Mouse (Mus musculus) CD4-positive, CD25-positive, alpha-beta regulatory T cell, adult 2 months (primary cell): ENCODE measurements around the gene Ptrhd1.

ENCODE experiments used
- DNase-seq: peaks from one replicate; pipeline ENCODE4 v3.0.0-alpha.2; 2012; ENCODE audit warnings: low read depth, low spot score

Ptrhd1 gene

DNA sequence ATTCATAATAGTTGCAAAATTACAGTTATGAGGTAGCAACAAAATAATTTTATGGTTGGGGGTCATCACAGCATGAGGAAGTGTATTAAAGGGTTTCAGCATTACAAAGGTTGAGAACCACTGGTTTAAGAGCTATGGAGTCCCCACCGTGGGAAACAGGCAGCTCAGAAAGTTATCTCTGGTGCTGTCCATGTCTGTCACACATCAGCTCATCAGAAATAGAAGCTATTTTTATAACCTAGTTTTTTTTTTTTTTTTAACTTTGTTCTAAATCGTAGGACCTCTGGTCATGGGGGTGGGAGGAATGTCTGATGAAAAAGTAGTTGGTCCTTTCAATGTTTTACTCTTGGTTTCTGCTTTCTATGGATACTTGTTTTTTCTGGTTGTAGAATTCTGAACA lies 10.0 kb downstream of the Ptrhd1 start:
- DNase-seq = no peak

DNA sequence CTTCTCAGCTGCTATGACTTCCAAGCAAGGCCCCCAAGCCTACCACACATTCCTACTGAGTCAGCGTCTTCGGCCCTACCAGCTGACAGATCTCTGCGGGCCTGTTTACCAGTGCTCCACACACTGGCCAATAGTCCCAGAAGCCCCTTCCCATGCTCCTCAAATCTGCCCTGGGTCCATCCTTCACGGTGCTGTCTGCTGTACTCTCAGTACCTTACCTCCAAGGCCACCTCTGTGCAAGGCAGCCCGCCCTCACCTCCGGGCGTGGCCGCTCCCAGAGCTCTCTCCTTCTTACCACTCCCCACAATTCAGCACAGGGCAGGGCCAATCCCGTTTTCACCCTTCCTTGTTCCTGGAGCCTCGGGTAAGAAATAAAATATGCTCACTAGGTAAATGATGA lies 11.9 kb downstream of the Ptrhd1 start:
- DNase-seq = no peak

DNA sequence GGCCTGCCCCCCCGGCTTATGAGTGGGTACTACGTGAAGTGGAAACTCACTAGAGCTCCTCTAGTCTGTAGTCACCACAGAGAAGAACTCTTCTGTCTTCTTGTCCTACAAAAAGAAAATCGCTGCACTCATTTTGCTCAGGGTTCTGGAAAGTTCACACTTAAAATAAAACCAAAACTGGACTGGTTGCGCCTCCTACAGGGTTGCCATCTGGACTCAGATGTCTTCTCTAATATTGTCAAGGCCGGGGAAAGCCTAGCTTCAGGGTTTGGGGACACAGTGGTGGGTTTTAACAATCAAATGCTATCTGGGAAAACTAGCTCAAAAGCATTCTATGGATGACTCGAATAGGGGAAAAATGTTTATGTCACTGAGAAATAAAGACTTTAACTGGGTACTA lies 16.0 kb downstream of the Ptrhd1 start:
- DNase-seq = no peak

DNA sequence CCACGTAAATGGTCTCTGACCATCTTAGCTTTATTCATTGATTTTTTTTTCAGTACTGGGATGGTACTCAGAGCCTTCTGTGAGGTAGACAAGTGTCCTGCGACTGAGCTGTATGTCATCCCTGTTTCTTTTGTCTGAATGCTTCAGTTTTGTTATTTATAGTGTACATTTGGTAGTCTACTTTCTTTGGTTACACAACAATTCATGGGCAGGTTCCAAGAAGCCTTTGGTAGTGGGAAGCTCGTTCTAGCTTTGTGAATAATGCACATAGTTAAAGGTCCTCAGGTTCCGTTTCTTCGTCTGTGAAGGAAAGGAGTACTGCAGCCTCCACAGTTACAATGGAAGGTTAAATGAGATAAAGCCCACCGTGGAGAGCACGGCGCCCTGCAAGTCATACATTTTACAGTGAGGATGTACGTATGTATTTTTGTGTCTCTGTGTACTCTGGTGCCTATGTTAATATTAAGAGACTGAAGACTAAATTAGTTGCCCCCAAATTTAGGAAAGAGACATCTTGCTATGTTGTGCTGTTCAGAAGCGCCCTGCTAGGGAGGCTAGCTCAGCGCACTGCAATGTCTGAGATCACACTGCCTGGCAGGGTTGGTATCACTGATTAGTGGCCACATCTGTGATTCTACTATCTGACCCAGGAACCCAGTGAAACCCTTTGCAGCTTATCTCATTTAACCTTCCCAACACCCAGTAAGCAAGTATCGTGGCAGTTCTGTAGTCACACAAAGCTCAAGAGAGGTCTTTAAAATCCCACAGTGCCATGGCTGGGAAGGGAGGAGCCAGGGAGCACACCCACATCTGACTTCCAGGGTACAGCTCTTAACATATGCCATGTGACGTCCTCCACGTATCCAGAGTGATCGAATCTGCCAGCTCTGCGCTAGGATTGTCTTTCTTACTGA lies 19.2 kb downstream of the Ptrhd1 start:
- no peak for DNase-seq

DNA sequence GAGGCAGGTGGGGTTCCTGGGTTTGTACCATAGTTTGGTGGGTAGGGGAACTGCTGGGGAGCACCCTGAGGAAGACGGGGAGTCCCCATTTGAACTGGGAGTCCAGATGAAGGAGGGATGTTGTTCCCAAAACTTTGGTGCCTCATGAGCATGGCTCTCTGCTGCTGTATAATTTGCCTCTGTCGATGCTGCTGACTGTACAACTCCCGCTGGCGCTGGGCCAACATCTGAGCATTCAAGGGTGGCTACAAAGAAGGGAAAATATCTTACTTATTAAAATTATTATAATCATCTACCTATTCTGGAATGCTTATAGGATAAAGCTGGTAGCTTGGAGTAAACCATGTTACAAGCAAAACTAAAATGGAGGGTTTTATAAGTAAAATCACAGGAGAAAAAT lies 33.9 kb downstream of the Ptrhd1 start:
- no peak for DNase-seq

DNA sequence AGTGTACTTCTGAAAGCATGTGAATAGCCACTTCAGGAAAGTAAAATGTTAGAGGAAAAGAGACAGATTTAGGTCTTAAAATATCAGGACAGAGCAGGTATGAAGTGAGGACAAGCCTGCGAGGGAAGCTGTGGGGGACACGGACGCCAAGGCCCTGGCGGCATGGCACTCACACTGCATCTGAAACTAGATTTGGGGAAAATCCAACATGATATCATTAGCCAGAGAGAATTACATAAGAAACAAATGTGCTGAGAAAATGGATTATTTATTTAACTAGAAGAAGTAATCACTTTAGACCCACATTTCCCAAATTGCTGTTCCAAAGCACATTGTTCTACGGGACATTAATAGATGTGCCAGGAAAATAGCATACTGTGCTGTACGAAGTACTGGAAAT lies 37.3 kb downstream of the Ptrhd1 start:
- DNase-seq = no peak

DNA sequence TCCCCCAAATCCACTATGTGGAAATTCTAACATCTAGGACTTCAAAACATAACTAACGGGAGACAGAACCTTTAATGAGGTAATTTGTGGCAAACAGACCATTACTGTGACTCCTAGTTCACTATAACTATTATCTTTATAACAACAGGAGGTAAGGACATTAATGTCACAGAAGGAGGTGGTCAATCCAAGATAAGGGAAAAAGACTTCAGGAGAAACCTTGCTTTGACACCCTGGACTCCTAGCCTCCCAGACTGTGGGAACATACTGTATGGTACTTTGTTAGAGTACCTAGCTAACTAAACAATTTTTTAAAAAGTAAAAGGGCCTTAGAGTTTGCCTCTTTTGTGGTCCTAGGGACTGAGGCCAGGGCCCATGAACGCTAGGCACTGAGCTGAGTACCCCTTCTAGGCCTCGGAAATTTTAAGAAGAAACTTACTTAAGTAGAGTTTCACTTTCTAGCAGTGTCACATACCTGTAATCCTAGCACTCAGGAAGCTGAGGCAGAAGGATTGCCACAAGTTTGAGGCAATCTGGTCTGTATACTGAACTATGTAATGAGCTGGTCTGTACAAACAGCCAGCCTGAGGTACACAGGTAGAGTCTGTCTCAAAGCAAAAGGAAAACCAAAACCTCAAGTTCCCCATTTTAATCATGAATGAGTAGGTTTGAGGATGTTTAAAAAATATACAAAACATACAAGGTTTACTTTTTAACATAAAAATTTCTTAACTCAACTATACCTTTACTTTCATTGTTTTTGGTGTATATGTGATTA lies 45.3 kb downstream of the Ptrhd1 start:
- DNase-seq = peak; percentile 4

DNA sequence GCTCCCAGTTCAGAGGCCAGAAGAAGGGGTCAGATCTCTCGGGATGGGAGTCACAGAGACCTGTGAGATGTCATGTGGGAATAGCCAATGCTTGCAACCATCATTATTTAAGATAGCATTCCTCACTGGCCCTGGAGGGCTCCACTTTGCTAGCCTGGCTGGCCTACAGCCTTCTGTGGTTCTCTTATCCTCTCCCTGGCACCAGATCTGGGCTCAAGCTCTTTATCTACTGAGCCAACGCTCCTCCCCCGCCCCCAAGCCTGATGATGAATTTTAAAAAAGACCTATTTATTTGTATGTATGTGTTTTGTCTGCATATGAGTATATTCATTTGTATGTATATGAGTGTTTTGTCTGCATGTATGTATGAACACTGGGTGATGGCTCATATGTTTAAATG lies 46.1 kb downstream of the Ptrhd1 start:
- DNase-seq = no peak

DNA sequence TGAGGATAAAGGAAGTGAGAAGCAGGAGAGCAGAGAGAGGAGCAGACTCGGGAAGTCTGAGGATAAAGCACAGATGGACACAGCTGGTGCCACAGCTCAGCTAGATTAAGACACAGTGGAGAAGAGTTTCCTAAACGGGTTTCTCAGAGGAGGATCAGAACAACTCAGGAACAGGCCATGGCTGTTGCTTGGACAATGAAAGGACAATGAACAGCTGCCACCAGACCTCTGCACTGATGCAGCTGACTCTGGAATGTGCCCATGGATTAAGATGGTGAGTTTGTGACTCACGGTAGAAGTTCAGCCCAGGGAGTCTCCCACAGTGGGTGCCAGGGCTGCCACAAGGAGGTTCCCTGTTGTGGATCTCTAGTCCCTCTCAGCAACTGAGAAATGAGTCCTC lies 51.4 kb downstream of the Ptrhd1 start:
- no peak for DNase-seq
